Mouse (Mus musculus) gastrocnemius, postnatal 4 days (tissue): ENCODE measurements around the gene Sf3b5. TPM values are rescaled to one million over a fixed set of nuclear protein-coding genes. Genes with fewer than 3 reads are reported as not detected.

Experiments used
- total RNA-seq, 2 experiments: library from RNA; stranded (reverse); gene quantifications; 2 replicates each; pipeline ENCODE4 v1.2.3; 2021

The Sf3b5 gene
- total RNA-seq, 2 experiments from 2014 or later: 7.1 to 7.9 TPM

Other genes with a start within 250 kb of the Sf3b5 start
- 100 to 1,000 TPM in 1 of 2 experiments, 10 to 100 TPM in 1; 95.1 to 101 TPM for gene Utrn, start 136.0 kb upstream of the Sf3b5 start, total RNA-seq
- gene Stx11, start 41.0 kb upstream of the Sf3b5 start, total RNA-seq: 1 to 10 TPM; 1.7 to 3.8 TPM
- gene Plagl1, start 55.2 kb downstream of the Sf3b5 start, total RNA-seq: 100 to 1,000 TPM; 563 to 582 TPM
- gene Zc2hc1b, start 172.7 kb downstream of the Sf3b5 start, total RNA-seq: not detected
- 10 to 100 TPM; 30.2 to 33.1 TPM for gene Ltv1, start 187.8 kb downstream of the Sf3b5 start, total RNA-seq